Mouse (Mus musculus): ENCODE measurements around the gene Khdrbs1. TPM values are rescaled to one million over a fixed set of nuclear protein-coding genes. Genes with fewer than 3 reads are reported as not detected.
"Not testable (repeated sequence)": the region's sequence is repeated elsewhere in the genome, so short reads cannot be mapped to it uniquely, and the experiment has no call there.

Khdrbs1 gene
- polyA plus RNA-seq, 1 experiment: 6.3 TPM

GRCm38 (mm10) chr4:129771672-129772521, 29.8 kb upstream of the Khdrbs1 start:
- H3K4me3 ChIP-seq (replicated peaks): no peak overlapping the region
- TF ChIP-seq TAL1 (IDR thresholded peaks at IDR 0.05; ENCODE audit: low read length): no peak
- no peak for TF ChIP-seq GATA1 (IDR thresholded peaks at IDR 0.05; ENCODE audit: low read length)
- H3K36me3 ChIP-seq (ENCODE audit: control insufficient read depth): no peaks in the 10 kb centered on the region
- peaks cover 15% of the 10 kb centered on the region for H3K27me3 ChIP-seq (ENCODE audit: control insufficient read depth)
- no peaks in the 10 kb centered on the region for H3K9me3 ChIP-seq (ENCODE audit: control insufficient read depth, low read length)
- H3K4me1 ChIP-seq (ENCODE audit: control insufficient read depth): no peaks in the 10 kb centered on the region

DNA sequence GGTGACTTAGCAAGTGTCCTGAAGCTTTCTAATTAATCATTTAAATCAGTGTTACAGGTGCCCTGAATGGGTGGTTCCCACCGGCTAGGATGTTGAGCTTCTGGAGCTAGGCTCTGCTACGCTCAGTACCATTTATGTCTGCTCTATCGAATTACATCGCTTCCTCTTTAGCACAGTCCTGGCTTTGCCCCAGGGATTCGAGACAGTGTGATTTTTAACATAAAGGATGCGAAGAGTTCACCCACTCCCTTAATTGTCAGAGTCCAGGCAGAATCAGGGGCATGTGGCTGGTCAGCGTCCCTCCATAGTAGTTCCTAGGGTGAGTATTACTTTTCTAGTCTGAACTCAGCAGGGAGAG, 29.2 kb upstream of the Khdrbs1 start:
- Histone ChIP-seq H3K9me3 (ENCODE audit: control insufficient read depth, low read length) (no peaks in the 10 kb centered on the region), H3K4me1 (ENCODE audit: control insufficient read depth) (no peaks in the 10 kb centered on the region), H3K4me3 (replicated peaks) (no peak overlapping the region), H3K27me3 (ENCODE audit: control insufficient read depth) (peaks cover 15% of the 10 kb centered on the region), H3K36me3 (ENCODE audit: control insufficient read depth) (no peaks in the 10 kb centered on the region)
- TF ChIP-seq GATA1 (IDR thresholded peaks at IDR 0.05; ENCODE audit: low read length): no peak
- TF ChIP-seq TAL1 (IDR thresholded peaks at IDR 0.05; ENCODE audit: low read length): no peak

- Histone ChIP-seq H3K4me3 (replicated peaks) (no peak overlapping the region), H3K27me3 (ENCODE audit: control insufficient read depth) (peaks cover 15% of the 10 kb centered on the region), H3K4me1 (ENCODE audit: control insufficient read depth) (no peaks in the 10 kb centered on the region), H3K36me3 (ENCODE audit: control insufficient read depth) (no peaks in the 10 kb centered on the region), H3K9me3 (ENCODE audit: control insufficient read depth, low read length) (no peaks in the 10 kb centered on the region)
- TF ChIP-seq TAL1 (IDR thresholded peaks at IDR 0.05; ENCODE audit: low read length): no peak
- TF ChIP-seq GATA1 (IDR thresholded peaks at IDR 0.05; ENCODE audit: low read length): no peak
These were observed 28.5 kb upstream of the Khdrbs1 start for GRCm38 (mm10) chr4:129770600-129770999.

DNA sequence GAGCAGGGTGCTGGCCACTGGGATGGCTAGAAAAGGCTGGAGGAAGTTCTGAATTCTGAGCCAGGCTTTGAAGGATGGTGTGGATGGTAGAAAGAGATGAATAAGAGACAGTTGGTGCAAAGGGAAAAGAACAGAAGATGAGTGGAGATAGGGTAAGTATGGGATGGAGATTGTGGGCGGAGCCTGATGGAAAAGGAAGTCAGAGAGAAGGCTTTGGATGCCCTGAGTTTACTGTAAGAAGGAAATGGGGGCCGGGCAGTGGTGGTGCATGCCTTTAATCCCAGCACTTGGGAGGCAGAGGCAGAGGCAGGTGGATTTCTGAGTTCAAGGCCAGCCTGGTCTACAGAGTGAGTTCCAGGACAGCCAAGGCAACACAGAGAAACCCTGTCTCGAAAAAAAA, 26.6 kb upstream of the Khdrbs1 start:
- H3K4me3 ChIP-seq (replicated peaks); H3K4me1 ChIP-seq (ENCODE audit: control insufficient read depth): not testable (repeated sequence)
- peaks cover 15% of the 10 kb centered on the region for H3K27me3 ChIP-seq (ENCODE audit: control insufficient read depth)

DNA sequence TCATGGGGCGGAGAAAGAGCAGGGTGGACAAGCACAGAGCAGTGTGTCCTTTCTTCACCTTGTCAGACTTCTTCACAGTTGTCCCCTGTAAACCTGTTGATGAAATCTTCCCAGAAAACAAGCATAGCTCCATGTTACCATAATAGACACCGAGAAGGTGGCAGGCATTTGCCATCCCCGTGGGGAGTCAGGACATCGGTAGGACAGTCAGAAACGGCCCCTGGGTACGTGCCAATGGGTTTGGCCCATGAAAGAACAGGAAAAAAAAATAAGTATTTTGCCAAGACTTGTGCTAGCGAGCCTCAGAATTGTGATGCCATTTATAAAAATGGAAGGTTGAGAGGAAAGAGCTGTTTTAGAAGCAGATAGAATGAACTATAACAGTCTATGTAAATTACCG, 25.7 kb upstream of the Khdrbs1 start:
- H3K4me1 ChIP-seq (ENCODE audit: control insufficient read depth): no peaks in the 10 kb centered on the region
- peaks cover 15% of the 10 kb centered on the region for H3K27me3 ChIP-seq (ENCODE audit: control insufficient read depth)
- H3K9me3 ChIP-seq (ENCODE audit: control insufficient read depth, low read length): no peaks in the 10 kb centered on the region
- no peak for TF ChIP-seq TAL1 (IDR thresholded peaks at IDR 0.05; ENCODE audit: low read length)
- no peak for TF ChIP-seq GATA1 (IDR thresholded peaks at IDR 0.05; ENCODE audit: low read length)
- H3K36me3 ChIP-seq (ENCODE audit: control insufficient read depth): no peaks in the 10 kb centered on the region
- no peak overlapping the region for H3K4me3 ChIP-seq (replicated peaks)

More for the DNA sequence above, 26.6 kb upstream of the Khdrbs1 start:
- not testable (repeated sequence) for H3K9me3 ChIP-seq (ENCODE audit: control insufficient read depth, low read length); H3K36me3 ChIP-seq (ENCODE audit: control insufficient read depth)

DNA sequence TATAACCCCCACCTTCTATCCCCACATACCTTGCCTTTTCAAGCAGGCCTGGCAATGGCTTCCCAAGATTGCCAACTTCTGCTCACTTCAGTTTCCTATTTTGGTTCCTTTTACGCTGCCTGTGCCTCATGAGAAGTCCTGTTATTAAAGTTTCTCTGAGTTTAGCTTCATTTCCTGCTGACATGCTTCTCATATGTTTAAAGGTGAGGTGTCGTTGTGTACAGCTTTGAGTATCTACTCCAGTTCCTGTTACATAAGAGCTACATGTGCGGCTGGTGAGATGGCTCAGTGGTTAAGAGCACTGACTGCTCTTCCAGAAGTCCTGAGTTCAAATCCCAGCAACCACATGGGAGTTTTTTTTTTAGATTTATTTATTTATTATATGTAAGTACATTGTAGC, 23.2 kb upstream of the Khdrbs1 start:
- H3K36me3 ChIP-seq (ENCODE audit: control insufficient read depth): no peaks in the 10 kb centered on the region
- TF ChIP-seq GATA1 (IDR thresholded peaks at IDR 0.05; ENCODE audit: low read length) (no peak), TAL1 (IDR thresholded peaks at IDR 0.05; ENCODE audit: low read length) (no peak)
- H3K27me3 ChIP-seq (ENCODE audit: control insufficient read depth): no peaks in the 10 kb centered on the region
- no peaks in the 10 kb centered on the region for H3K9me3 ChIP-seq (ENCODE audit: control insufficient read depth, low read length)
- H3K4me1 ChIP-seq (ENCODE audit: control insufficient read depth): no peaks in the 10 kb centered on the region
- no peak overlapping the region for H3K4me3 ChIP-seq (replicated peaks)

DNA sequence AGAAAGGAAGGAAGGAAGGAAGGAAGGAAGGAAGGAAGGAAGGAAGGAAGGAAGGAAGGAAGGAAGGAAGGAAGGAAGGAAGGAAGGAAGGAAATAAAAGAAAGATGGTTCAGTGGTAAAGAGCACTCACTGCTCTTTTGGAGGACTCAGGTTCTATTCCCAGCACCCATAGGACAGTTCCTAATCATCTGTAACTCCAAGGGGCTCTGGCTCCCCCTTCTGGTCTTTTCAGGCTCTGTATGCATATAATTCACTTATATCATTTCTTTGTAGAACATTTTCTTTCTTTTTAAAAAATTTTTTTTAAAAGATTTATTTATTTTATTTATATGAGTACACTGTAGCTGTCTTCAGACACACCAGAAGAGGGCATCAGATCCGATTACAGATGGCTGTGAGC, 20.4 kb upstream of the Khdrbs1 start:
- not testable (repeated sequence) for H3K4me3 ChIP-seq (replicated peaks); H3K9me3 ChIP-seq (ENCODE audit: control insufficient read depth, low read length); H3K27me3 ChIP-seq (ENCODE audit: control insufficient read depth); H3K36me3 ChIP-seq (ENCODE audit: control insufficient read depth); H3K4me1 ChIP-seq (ENCODE audit: control insufficient read depth)

DNA sequence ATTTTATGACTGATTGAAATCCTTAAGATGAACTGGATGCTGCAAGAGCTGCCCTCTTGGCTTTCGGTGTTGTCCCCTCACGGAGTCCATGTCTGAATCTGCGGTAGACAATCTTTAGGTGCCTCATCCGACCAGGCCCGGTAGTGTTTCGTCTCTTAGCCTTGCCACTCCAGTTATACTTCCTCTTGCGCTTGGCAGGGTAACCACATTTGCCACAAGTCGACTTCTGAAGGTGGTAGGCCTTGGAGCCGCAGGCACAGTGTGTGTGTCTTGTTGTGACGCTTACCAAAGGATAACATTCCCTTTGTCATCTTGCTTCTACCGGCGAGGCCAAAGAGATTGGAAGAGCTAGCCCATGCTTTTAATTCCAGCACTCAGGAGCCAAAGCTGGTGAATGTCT, 19.5 kb upstream of the Khdrbs1 start:
- H3K4me3 ChIP-seq (replicated peaks): no peak overlapping the region
- no peaks in the 10 kb centered on the region for H3K36me3 ChIP-seq (ENCODE audit: control insufficient read depth)
- TF ChIP-seq GATA1 (IDR thresholded peaks at IDR 0.05; ENCODE audit: low read length) (no peak), TAL1 (IDR thresholded peaks at IDR 0.05; ENCODE audit: low read length) (no peak)
- no peaks in the 10 kb centered on the region for H3K4me1 ChIP-seq (ENCODE audit: control insufficient read depth)
- no peaks in the 10 kb centered on the region for H3K9me3 ChIP-seq (ENCODE audit: control insufficient read depth, low read length)
- no peaks in the 10 kb centered on the region for H3K27me3 ChIP-seq (ENCODE audit: control insufficient read depth)

GRCm38 (mm10) chr4:129755455-129755854, 13.4 kb upstream of the Khdrbs1 start:
- Histone ChIP-seq H3K9me3 (ENCODE audit: control insufficient read depth, low read length) (no peaks in the 10 kb centered on the region), H3K4me1 (ENCODE audit: control insufficient read depth) (no peaks in the 10 kb centered on the region), H3K36me3 (ENCODE audit: control insufficient read depth) (no peaks in the 10 kb centered on the region), H3K27me3 (ENCODE audit: control insufficient read depth) (no peaks in the 10 kb centered on the region), H3K4me3 (replicated peaks) (no peak overlapping the region)
- TF ChIP-seq GATA1 (IDR thresholded peaks at IDR 0.05; ENCODE audit: low read length) (no peak), TAL1 (IDR thresholded peaks at IDR 0.05; ENCODE audit: low read length) (no peak)

DNA sequence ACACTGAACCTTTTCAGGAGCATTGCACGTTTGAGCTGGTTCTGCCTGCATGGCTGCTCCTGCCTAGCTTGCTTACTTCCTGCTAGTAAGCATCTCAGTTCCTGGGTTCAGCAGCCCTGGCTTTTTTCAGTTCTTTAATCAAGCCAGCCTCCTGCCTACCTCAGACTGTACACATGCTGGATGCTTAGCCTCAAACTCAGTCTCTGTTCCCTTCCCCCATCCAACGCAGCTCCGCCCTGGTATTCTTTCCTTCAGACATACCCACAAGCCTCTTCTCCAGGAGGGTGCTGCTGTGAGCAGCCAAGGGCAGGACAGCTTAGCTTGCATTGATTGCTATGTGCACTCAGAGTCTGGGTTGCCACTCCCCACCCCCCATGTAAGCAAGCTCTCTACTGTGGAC, 12.6 kb upstream of the Khdrbs1 start:
- H3K4me1 ChIP-seq (ENCODE audit: control insufficient read depth): no peaks in the 10 kb centered on the region
- no peaks in the 10 kb centered on the region for H3K36me3 ChIP-seq (ENCODE audit: control insufficient read depth)
- H3K9me3 ChIP-seq (ENCODE audit: control insufficient read depth, low read length): no peaks in the 10 kb centered on the region
- TF ChIP-seq GATA1 (IDR thresholded peaks at IDR 0.05; ENCODE audit: low read length): no peak
- TF ChIP-seq TAL1 (IDR thresholded peaks at IDR 0.05; ENCODE audit: low read length): no peak
- H3K27me3 ChIP-seq (ENCODE audit: control insufficient read depth): no peaks in the 10 kb centered on the region
- no peak overlapping the region for H3K4me3 ChIP-seq (replicated peaks)

Data from erythroblast, embryonic 14.5 days (primary cell).